Mouse (Mus musculus) heart, postnatal 0 days (tissue): ENCODE measurements around the gene Mb21d2.

Source experiments
- CTCF ChIP-seq: IDR thresholded peaks from 2 replicates; pipeline ENCODE4 v1.5.1; 2016; ENCODE audit warnings: antibody characterized with exemption, control low read depth, low read depth
- EP300 ChIP-seq: IDR thresholded peaks from 2 replicates; pipeline ENCODE4 v1.6.1; 2016; ENCODE audit warnings: antibody characterized with exemption, low read depth

DNA sequence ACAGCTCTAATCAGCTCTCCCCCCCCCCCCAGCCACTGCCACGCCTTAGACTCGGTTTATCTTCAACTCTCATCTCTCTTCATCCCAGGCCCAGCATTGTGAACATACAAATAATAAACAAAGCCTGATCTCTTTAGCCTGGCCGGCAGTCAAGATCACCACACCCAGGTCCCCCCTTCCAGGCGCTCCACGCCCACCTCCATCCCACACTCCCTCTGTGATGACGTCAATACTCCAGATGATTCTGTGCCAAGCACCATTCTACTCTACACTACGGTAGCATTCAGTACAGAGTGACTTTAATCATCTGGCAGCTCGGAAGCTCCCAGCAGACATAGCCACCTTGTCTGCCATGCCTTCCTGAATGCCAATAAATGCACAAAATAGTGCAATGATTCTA lies 47.7 kb downstream of the Mb21d2 start:
- no peak for TF ChIP-seq CTCF
- TF ChIP-seq EP300, result no peak
